Mouse (Mus musculus) retina, adult 2 months (tissue): Measurements from ENCODE around the gene Mucl3.

Experiments
- DNase-seq: peaks from one replicate; pipeline ENCODE4 v3.0.0-alpha.2; 2012; ENCODE audit warnings: low read depth, low spot score

The Mucl3 gene

DNA sequence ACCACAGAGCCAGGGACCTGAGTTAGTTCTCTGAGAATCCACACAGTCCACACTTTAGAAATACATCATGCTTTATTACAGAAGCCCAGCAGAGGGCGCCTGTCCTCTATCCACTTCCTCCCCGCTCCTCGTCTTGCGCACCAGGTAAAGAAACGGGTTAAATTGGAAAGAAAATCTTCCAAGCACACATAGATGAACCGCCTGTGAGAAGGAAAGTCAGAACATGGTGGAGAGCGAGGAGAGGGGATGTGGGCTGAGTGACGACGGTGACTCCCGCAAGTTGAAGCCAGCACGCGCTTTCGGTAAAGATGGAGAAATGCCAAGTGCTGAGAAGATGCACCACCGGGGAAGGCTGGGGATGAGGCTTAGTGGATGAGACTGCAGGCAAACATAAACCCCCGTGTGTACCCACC, 7.8 kb downstream of the Mucl3 start:
- DNase-seq = peak; percentile 46

DNA sequence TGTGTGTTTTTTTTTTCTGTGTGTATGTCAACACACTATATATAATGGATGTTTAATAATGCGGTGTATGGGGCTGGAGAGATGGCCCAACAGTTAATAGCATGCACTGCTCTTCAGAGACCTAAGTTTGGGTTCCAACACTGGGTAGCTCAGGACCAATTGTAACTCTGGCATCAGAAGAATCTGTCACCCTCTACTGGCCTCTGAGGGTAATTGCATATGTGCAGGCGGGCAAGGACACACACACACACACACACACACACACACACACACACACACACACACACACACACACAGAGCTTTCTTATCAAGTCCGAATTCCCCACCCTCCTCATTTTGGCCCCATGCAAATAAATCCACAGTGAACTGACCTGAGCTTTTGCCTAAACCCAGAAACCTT, 8.3 kb downstream of the Mucl3 start:
- DNase-seq = no peak

DNA sequence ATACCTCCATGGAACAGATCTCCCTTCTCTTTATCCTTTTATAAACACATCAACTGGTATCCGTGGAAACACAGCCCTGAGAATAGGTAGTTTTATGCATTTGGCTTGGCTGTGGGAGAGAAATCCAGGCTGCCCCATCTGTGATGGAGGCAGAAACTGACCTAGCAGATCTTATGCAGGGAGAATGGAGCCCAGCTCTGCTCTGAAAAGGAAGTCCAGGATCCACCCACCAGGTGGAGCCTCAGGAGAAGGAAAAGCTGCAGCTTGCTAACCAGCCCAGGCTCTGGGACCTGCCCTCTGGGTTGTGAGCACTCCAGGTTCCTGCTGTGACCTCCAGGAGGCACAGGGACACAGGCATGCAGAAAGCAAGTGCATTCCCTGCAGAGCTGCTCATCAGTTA, 9.5 kb downstream of the Mucl3 start:
- DNase-seq = no peak

DNA sequence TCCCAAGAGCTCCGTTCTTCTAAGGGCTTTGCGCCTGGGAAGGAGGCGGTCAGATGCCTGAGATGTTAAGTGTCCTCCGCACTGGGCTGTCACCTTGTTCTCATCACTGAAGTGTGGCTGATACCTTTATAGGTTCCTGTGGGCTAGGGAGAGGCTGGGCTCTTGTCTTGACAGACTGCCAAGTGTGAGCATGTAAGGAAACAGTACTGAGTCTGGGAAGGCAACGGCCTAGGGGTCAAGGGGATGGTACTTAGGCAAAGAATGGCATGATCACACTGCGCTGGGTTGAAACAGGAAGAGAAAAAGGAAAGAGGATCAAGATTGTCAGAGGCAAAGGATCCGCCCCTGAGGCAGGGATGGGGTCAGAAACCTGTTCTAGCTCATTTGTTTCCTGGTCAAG, 17.0 kb downstream of the Mucl3 start, which contains the start of gene Gm9573:
Gm9573 (minus strand) TSS at position 101 of the 400 bp plus-strand sequence.
- no peak for DNase-seq

DNA sequence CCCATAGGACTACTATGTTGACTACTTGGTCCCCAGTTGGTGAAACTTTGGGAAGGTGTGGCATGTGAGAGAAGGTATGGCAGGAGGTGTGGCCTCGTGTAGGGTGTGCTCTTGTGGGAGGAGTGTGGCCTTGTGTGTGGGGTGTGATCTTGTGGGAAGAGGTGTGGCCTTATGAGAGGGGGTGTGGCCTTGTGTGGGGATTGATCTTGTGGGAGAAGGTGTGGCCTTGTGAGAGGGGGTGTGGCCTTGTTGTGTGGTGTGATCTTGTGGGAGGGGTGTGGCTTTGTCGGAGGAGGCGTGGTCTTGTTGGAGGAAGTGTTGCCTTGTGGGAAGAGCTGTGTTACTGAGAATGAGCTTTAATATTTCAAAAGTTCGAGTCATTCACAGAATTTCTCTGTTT, 26.4 kb downstream of the Mucl3 start:
- DNase-seq = no peak

DNA sequence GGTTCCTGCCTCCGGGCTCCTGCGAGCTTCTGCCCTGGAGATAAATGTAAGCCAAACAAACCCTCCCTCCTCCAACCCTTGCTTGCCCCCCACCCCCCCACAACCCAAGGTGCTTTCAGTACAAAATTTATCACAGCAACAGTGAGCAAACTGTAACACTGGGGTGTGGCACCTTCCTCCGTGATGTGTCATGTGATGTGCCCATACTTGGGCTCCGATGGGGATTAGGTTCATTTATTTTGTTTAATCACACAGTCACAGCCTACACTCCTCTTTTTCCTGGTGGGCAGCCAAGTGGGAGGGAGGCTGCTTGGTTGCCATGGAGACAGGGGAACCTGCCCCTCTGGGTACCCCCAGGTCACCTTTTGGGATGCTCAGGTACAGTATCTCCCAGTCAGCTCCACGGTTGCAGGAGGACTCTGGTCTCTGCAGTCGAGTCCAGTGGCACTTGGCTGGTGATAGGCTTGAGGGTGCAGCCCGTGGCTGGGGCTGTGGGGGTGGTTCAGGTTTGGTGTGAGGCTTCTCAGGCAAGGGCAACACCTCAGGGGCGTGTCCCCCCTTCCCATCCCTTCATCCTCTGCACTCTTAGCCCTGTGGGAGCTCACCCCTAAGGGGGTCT, 41.6 kb downstream of the Mucl3 start:
- DNase-seq = no peak

DNA sequence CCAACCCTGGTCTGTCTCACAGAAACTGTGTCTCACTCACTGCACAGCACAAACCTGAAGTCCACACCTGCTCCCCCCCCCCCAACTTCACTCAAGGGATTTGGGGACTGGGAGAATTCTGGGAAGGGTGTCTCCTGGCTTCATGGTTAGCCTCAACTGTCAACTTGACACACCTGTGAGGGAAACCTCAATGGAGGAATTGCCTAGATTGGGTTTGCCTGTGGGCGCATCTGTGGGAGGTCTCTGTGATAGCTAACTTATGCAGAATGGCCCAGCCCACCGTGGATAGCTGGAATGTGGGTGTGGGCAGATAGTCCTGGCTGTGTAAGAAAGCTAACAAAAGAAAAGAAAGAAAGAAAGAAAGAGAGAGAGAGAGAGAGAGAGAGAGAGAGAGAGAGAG, 42.2 kb downstream of the Mucl3 start, which contains the start of gene Sfta2:
Sfta2 (plus strand) TSS at position 301 of the 400 bp plus-strand sequence.
- DNase-seq = no peak

DNA sequence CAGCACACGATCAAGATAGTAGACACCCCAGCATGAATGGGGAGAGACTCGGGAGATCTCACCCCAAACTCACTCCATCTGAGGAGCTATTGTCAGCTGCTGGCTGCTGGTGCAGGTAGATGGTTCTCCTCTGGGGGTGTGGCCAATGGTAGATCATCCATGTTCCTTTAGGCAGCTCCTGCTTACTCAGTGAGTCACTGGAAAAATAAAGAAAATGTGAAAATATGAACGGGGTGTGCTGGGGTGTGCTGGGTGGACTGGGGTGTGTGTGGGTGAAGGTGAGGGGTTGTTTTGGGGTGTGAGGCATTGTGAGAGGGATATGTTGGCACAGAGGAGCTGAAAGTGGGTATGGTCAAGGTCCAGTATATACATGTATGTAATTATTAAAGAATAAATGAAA, 46.1 kb downstream of the Mucl3 start:
- DNase-seq = no peak

DNA sequence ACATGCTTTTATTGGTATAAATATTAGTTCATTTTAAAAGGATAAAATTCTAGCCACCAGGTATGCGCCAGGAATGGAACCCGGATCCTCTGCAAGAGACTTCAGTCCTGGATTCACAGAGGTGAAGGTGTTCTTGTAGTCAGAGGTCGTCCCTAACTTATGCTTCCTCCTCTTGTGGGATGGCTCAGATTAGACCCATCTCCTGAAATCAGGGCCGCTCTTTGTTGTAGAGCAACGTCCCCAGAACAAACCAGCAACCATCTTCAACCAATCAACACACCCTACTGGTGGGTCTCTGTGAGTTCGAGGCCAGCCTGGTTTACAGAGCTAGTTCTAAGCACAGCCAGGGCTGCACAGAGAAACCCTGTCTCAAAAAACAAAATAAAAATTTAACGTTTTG, 49.0 kb downstream of the Mucl3 start:
- DNase-seq = no peak

DNA sequence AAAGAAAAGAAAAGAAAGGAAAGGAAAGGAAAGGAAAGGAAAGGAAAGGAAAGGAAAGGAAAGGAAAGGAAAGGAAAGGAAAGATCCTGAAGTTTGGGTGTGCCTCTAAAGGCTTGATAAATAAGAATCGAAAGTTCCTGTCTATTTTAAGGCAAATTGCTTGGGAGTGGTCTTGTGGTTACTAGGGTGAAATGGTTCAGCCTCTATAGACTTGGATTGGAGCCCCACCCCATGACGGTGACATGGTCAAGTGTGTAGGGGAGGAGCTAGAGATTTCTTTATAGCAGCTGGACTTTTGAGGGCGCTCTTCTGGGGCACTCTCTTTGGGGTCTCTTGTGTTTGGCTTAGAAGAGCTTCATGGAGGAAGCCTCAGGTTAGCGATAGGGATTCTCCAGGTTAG, 49.7 kb downstream of the Mucl3 start:
- DNase-seq = no peak

DNA sequence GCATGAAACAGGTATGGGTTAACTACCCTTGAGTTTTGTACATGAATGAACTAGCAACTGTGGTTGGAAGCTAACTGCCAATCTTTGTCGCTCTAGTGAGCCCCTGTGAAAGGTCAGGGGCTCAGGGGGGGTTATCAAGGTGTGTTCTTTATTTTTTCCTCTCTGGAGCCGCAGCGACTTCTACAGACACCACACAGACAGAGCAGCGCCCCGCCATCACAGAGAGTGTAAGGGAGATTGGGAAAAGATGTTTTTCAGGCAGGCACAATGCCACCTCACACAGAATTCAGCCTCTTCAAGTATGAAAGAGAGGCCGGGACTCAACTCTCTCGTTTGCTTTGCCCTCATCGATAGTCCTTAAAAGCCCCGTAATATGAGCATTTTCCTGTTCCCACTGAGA, 51.4 kb downstream of the Mucl3 start:
- no peak for DNase-seq

DNA sequence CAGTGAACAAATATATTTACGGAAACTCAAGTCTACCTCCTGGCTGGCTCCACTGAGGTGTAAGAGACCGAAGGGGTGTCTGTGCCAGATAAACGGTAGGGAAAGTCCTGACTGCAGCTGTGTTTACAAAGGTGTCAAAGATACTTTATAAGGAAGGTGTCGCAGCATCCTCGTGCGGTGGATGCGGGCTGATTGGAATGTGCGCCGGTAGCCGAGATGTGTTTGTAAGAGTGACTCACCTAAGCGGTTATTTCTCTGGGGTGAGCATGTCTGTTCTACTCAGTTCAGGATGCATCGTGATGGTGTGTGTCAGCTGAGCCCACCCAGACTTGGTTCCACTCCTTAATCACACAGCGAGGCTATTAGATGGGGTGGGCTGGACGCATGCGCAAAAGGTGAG, 51.8 kb downstream of the Mucl3 start:
- DNase-seq = no peak

DNA sequence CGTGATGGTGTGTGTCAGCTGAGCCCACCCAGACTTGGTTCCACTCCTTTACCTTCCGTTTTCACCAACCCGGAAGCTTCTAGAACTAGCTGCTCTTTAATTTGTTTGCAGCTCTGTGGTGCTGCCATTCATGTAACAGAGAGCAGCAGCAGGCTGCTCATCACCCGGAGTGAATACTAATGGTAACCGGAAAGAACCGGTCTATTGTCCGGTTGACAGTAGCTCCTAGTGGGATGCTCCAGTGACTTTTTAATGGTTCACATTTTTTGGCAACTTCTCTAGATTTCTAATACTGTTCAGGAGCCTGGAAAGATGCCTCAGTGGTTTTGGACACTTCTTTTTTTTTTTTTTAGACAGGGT, 52.3 kb downstream of the Mucl3 start:
- DNase-seq = no peak

DNA sequence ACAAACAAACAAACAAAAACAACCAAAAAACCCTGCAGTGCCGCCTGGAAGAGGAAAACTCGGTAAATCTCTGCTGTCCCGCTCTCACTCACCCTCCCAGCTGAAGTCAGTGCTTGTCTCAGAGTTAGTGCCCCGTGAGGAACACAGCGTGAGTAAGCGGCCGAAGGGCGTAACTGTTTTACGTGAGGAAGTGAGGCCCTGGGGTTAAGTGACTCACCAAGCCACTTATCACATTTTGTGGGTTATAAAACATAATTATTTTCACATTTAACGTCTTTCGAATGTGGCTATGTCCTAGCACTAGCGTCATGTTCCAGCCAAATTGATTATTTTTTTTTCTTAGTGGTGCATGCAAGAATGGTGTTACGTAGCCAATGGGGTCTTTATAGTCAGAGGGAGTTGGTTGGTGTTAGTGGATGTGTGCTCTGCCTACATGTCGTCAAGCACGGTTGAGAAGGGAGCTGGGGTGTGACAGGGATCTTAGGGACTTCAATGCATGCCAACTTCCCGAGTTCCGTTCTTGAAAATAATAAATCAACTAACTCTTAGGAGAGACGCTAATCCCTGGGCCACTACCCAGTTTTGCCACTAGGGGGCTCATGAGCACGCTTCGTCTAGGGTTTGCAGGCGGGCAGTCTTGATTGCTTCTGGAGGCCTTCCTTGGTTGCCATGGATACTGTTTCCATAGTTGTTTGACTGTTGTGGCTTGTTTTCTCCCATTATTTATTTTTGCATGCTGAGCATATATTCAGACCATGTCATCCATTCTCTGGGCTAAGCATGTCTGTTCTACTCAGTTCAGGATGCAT, 52.9 kb downstream of the Mucl3 start:
- DNase-seq = peak; percentile 41

DNA sequence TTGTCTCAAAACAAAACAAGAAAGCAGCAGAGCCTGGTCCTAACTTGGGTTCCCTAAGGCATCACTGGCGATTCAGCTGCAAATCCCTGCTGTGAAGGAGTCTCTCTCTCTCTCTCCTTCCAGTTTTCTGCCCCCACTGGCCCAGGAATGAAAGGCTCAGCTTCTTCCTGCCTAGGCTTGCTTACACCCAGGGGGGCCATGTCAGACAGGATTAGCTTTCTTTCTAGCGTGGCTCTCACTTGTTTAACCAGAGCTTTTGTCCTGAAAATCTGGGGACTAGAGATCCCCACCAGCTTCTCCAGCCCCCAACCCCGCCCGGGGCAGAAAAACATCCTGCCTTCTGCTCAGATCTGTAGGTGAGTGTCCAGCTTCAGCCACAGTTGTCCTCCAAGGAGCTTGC, 55.1 kb downstream of the Mucl3 start:
- DNase-seq = no peak

DNA sequence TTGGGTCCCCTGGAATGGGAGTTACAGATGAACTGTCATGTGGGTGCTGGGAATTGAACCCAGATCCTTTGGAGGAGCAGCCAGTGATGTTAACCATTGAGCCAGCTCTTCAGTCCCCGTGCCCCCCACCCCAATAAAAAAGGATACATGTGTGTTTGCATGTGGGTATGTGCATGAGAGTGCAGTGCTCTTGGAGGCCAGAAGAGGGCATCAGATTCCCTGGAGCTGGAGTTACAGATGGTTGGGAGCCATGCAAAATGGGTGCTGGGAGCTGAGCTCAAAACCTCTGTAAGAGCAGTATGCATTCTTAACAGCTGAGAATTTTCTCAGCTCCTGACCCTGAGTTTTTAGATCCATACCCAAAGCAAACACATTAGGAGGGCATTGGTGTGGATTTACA, 56.2 kb downstream of the Mucl3 start:
- no peak for DNase-seq
